Mouse (Mus musculus): Measurements from ENCODE around the gene Leo1. TPM values are rescaled to one million over a fixed set of nuclear protein-coding genes. Genes with fewer than 3 reads are reported as not detected.

Leo1 gene
- polyA plus RNA-seq, 1 experiment from 2014 or later, result 23.6 TPM

DNA sequence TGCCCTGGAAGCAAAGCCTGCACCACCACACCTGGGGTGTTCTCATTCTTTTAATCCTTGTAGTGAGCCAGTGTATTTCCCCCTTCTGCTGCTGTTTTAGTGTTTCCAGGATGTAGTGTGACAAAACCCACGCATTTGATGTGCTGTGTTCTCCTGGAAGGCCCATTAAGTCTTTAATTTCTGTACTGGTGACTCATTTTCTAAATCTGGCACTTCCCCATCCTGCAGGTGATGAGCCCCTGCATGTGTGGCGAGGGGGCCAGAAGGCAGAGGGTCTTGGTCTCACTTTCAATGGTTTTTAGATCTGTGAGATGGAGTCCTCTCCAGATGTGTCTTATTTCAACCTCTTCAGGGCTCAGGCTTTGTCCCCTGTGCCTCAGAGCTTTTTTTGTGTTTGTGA, 12.7 kb downstream of the Leo1 start:
- 71% methylated on average over 2 of the region's 2 CpGs for WGBS

DNA sequence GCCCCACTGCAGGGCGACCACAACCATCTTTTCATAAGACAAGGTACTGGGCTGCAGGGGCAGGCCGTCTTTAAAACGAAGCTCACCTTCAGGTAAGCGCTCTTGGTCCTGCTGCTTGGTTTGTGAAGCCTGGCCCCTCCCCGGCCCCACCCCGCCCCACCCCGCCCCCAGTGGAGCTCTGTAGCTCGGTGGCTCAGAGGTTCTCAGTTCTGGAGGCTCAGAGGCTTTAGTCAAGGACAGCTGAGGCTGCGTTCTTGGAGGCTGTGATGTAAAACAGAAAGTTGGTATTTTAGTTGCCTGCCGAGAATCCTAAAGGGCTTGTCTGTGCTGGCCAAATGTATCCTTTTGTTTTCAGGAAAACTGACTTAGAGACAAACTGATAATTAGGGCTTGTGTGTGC, 14.4 kb downstream of the Leo1 start:
- Histone ChIP-seq H3K27ac (replicated peaks in 1 of 2; ENCODE audit: control insufficient read depth in 1 of 2, insufficient read depth in 1 of 2, low read depth in 2 of 2, low read length in 2 of 2) (no peak overlapping the region), H3K36me3 (ENCODE audit: control insufficient read depth, insufficient read depth, low read length) (peaks cover 98% of the 10 kb centered on the region), H3K9me3 (ENCODE audit: control insufficient read depth, low read length) (no peaks in the 10 kb centered on the region), H3K27me3 (ENCODE audit: control insufficient read depth, insufficient read depth, low read length) (no peaks in the 10 kb centered on the region), H3K4me2 (ENCODE audit: low read length) (no peak overlapping the region), H3K4me3 (ENCODE audit: control insufficient read depth in 1 of 2, insufficient read depth in 1 of 2, low read depth in 1 of 2, low read length in 2 of 2) (no peak overlapping the region), H3K9ac (ENCODE audit: low read length) (no peak overlapping the region), H3K4me1 (ENCODE audit: control insufficient read depth in 2 of 2, insufficient read depth in 2 of 2, low read length in 2 of 2) (no peaks in the 10 kb centered on the region)
- WGBS, result 83% methylated on average over 10 of the region's 10 CpGs
- ATAC-seq (ENCODE audit: insufficient number of reproducible peaks, insufficient read depth, low FRiP score, low read depth), result no peak

More for the DNA sequence above, 12.7 kb downstream of the Leo1 start:
- no peak for ATAC-seq (ENCODE audit: insufficient number of reproducible peaks, insufficient read depth, low FRiP score, low read depth)
- H3K4me1 ChIP-seq (ENCODE audit: control insufficient read depth in 2 of 2, insufficient read depth in 2 of 2, low read length in 2 of 2), result no peaks in the 10 kb centered on the region
- H3K27ac ChIP-seq (replicated peaks in 1 of 2; ENCODE audit: control insufficient read depth in 1 of 2, insufficient read depth in 1 of 2, low read depth in 2 of 2, low read length in 2 of 2), result no peak overlapping the region
- no peak overlapping the region for H3K4me3 ChIP-seq (ENCODE audit: control insufficient read depth in 1 of 2, insufficient read depth in 1 of 2, low read depth in 1 of 2, low read length in 2 of 2)
- H3K36me3 ChIP-seq (ENCODE audit: control insufficient read depth, insufficient read depth, low read length), result peaks cover 92% of the 10 kb centered on the region
- no peaks in the 10 kb centered on the region for H3K27me3 ChIP-seq (ENCODE audit: control insufficient read depth, insufficient read depth, low read length)
- no peak overlapping the region for H3K9ac ChIP-seq (ENCODE audit: low read length)
- H3K4me2 ChIP-seq (ENCODE audit: low read length), result no peak overlapping the region
- no peaks in the 10 kb centered on the region for H3K9me3 ChIP-seq (ENCODE audit: control insufficient read depth, low read length)

DNA sequence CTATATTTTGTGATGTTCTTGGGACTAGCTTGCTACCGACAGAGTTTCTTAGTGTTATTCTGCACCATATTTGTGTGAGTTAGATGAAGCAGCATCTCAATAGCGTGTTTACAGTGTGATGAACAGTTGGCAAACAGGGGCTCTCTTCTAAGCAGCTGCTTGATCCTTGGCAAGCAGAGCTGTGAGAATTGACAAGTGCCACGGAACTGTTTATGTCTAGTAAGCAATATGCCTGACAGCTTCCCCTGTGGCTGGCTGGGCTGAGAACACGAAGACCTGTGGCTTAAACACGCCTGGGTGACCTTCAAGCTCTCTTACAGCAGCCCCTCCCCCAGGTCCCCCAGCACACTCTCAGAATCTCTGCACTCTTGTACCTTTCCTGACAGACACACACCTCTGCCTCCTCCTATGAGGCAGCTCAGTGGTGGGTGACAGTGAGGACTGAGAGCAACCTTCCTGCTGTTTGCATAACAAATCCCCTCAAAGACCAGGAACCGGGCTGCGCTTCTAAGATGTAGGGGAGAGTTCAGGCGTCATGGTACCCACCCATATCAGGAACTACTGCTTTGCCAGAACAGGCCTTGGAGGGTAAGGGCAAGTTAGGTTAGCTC, 21.8 kb downstream of the Leo1 start:
- no peaks in the 10 kb centered on the region for H3K9me3 ChIP-seq (ENCODE audit: control insufficient read depth, low read length)
- no peak overlapping the region for H3K4me3 ChIP-seq (ENCODE audit: control insufficient read depth in 1 of 2, insufficient read depth in 1 of 2, low read depth in 1 of 2, low read length in 2 of 2)
- H3K9ac ChIP-seq (ENCODE audit: low read length), result 0 out of 2 replicates have a peak overlapping the region, but pooled peaks have one; percentile 3
- peak overlapping the region; percentile 3 to 70; a peak in 3 of 4 replicates for H3K27ac ChIP-seq (replicated peaks in 1 of 2; ENCODE audit: control insufficient read depth in 1 of 2, insufficient read depth in 1 of 2, low read depth in 2 of 2, low read length in 2 of 2)
- WGBS, result 67% methylated on average over 8 of the region's 8 CpGs
- no peak overlapping the region for H3K4me2 ChIP-seq (ENCODE audit: low read length)
- peaks cover 22 to 30% of the 10 kb centered on the region in 2 experiments for H3K4me1 ChIP-seq (ENCODE audit: control insufficient read depth in 2 of 2, insufficient read depth in 2 of 2, low read length in 2 of 2)
- H3K27me3 ChIP-seq (ENCODE audit: control insufficient read depth, insufficient read depth, low read length), result no peaks in the 10 kb centered on the region
- peaks cover 67% of the 10 kb centered on the region for H3K36me3 ChIP-seq (ENCODE audit: control insufficient read depth, insufficient read depth, low read length)
- no peak for ATAC-seq (ENCODE audit: insufficient number of reproducible peaks, insufficient read depth, low FRiP score, low read depth)

DNA sequence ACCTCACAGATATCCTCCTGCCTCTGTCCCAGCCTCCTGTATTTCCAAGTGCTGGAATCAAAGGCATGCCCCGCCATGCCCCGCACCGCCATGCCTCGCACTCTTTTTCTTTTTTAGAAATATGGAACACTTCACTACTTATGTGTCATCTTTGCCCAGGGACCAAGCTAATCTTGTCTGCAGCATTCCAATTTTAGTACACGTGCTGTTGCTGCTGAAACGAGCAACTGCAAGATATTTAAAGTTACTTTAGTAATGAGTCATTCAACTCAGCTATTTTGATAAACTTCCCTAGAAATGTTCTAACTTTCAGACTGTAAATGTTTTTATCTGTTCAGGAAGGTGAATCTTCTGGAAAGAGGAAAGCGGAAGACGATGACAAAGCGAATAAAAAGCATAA, 24.5 kb downstream of the Leo1 start:
- Histone ChIP-seq H3K27ac (replicated peaks in 1 of 2; ENCODE audit: control insufficient read depth in 1 of 2, insufficient read depth in 1 of 2, low read depth in 2 of 2, low read length in 2 of 2) (peak overlapping the region; percentile 57 to 67), H3K4me1 (ENCODE audit: control insufficient read depth in 2 of 2, insufficient read depth in 2 of 2, low read length in 2 of 2) (peaks cover 22 to 30% of the 10 kb centered on the region in 2 experiments), H3K36me3 (ENCODE audit: control insufficient read depth, insufficient read depth, low read length) (peaks cover 45% of the 10 kb centered on the region), H3K4me2 (ENCODE audit: low read length) (peak overlapping the region; percentile 15; the same call in 1 of the 2 replicates), H3K4me3 (ENCODE audit: control insufficient read depth in 1 of 2, insufficient read depth in 1 of 2, low read depth in 1 of 2, low read length in 2 of 2) (no peak overlapping the region), H3K27me3 (ENCODE audit: control insufficient read depth, insufficient read depth, low read length) (no peaks in the 10 kb centered on the region), H3K9ac (ENCODE audit: low read length) (no peak overlapping the region), H3K9me3 (ENCODE audit: control insufficient read depth, low read length) (no peaks in the 10 kb centered on the region)
- 43% methylated on average over 9 of the region's 9 CpGs for WGBS
- no peak for ATAC-seq (ENCODE audit: insufficient number of reproducible peaks, insufficient read depth, low FRiP score, low read depth)

DNA sequence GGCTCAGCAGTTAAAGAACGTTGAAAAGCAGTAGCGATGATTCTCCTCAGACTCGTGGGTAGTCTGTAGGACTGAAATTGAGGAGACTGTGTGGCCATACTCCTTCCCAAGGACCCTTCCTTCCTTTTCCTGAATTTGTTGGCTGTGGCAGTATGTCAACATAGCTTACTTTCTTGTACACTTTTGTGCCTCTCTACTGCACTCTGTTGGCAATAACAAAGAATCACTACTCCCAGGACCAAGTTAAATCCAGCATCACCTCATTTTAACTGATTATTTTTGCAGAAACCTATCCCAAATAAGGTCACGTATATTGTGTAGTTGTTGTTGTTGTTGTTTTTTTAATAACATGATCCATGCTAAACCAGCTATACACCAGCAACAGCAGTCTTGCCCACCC, 25.3 kb downstream of the Leo1 start:
- no peak overlapping the region for H3K4me2 ChIP-seq (ENCODE audit: low read length)
- no peaks in the 10 kb centered on the region for H3K27me3 ChIP-seq (ENCODE audit: control insufficient read depth, insufficient read depth, low read length)
- H3K27ac ChIP-seq (replicated peaks in 1 of 2; ENCODE audit: control insufficient read depth in 1 of 2, insufficient read depth in 1 of 2, low read depth in 2 of 2, low read length in 2 of 2), result peak overlapping the region in 1 of 2 experiments; percentile 12; a peak in 2 of 4 replicates
- ATAC-seq (ENCODE audit: insufficient number of reproducible peaks, insufficient read depth, low FRiP score, low read depth), result no peak
- 91% methylated on average over 4 of the region's 4 CpGs for WGBS
- H3K4me1 ChIP-seq (ENCODE audit: control insufficient read depth in 2 of 2, insufficient read depth in 2 of 2, low read length in 2 of 2), result peaks cover 22 to 30% of the 10 kb centered on the region in 2 experiments
- H3K4me3 ChIP-seq (ENCODE audit: control insufficient read depth in 1 of 2, insufficient read depth in 1 of 2, low read depth in 1 of 2, low read length in 2 of 2), result no peak overlapping the region
- no peaks in the 10 kb centered on the region for H3K9me3 ChIP-seq (ENCODE audit: control insufficient read depth, low read length)
- H3K36me3 ChIP-seq (ENCODE audit: control insufficient read depth, insufficient read depth, low read length), result peaks cover 44% of the 10 kb centered on the region
- no peak overlapping the region for H3K9ac ChIP-seq (ENCODE audit: low read length)

DNA sequence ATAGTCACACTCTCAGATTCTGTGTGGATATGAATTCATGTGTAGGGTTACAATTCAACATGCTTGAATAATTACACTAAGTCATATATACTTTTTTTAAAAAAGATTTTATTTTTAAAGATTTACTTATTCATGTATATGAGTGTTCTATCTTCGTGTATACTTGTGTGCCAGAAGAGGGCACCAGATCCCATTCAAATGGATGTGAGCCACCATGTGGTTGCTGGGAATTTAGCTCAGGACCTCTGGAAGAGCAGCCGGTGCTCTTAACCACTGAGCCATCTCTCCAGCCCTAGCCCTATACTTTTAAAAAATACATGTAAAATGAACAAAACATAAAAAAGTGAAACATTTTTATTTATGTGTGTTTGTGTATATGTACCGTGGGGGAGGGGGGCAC, 26.3 kb downstream of the Leo1 start:
- no peaks in the 10 kb centered on the region for H3K27me3 ChIP-seq (ENCODE audit: control insufficient read depth, insufficient read depth, low read length)
- peaks cover 22 to 30% of the 10 kb centered on the region in 2 experiments for H3K4me1 ChIP-seq (ENCODE audit: control insufficient read depth in 2 of 2, insufficient read depth in 2 of 2, low read length in 2 of 2)
- no peak overlapping the region for H3K4me2 ChIP-seq (ENCODE audit: low read length)
- no peaks in the 10 kb centered on the region for H3K9me3 ChIP-seq (ENCODE audit: control insufficient read depth, low read length)
- H3K4me3 ChIP-seq (ENCODE audit: control insufficient read depth in 1 of 2, insufficient read depth in 1 of 2, low read depth in 1 of 2, low read length in 2 of 2), result no peak overlapping the region
- H3K27ac ChIP-seq (replicated peaks in 1 of 2; ENCODE audit: control insufficient read depth in 1 of 2, insufficient read depth in 1 of 2, low read depth in 2 of 2, low read length in 2 of 2), result no peak overlapping the region
- no peak overlapping the region for H3K9ac ChIP-seq (ENCODE audit: low read length)
- no peak for ATAC-seq (ENCODE audit: insufficient number of reproducible peaks, insufficient read depth, low FRiP score, low read depth)
- H3K36me3 ChIP-seq (ENCODE audit: control insufficient read depth, insufficient read depth, low read length), result peaks cover 42% of the 10 kb centered on the region
- WGBS, result 95% methylated on average over 3 of the region's 3 CpGs

DNA sequence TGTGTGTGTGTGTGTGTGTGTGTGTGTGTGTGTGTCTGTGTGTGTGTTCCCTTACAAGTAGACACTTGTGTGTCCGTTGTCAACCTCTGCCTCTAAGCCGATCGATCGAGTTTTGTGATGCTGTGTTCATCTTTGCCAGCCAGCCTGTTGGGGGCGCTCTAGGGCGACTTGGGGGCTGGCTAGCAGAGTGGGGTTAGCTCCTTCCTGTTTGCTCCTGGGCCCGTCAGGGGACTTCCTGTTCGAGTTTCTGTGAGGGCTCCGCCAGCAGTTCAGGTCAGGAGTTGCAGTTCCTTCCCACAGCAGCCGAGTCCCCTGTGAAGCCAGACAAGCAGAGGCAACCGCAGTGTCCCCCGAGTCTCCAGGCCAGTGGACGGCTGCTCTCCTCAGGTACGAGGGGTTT, 27.0 kb downstream of the Leo1 start:
- no peak overlapping the region for H3K27ac ChIP-seq (replicated peaks in 1 of 2; ENCODE audit: control insufficient read depth in 1 of 2, insufficient read depth in 1 of 2, low read depth in 2 of 2, low read length in 2 of 2)
- peaks cover 18 to 26% of the 10 kb centered on the region in 2 experiments for H3K4me1 ChIP-seq (ENCODE audit: control insufficient read depth in 2 of 2, insufficient read depth in 2 of 2, low read length in 2 of 2)
- H3K9me3 ChIP-seq (ENCODE audit: control insufficient read depth, low read length), result no peaks in the 10 kb centered on the region
- H3K4me3 ChIP-seq (ENCODE audit: control insufficient read depth in 1 of 2, insufficient read depth in 1 of 2, low read depth in 1 of 2, low read length in 2 of 2), result no peak overlapping the region
- no peak overlapping the region for H3K9ac ChIP-seq (ENCODE audit: low read length)
- WGBS, result 77% methylated on average over 14 of the region's 14 CpGs
- ATAC-seq (ENCODE audit: insufficient number of reproducible peaks, insufficient read depth, low FRiP score, low read depth), result no peak
- no peaks in the 10 kb centered on the region for H3K27me3 ChIP-seq (ENCODE audit: control insufficient read depth, insufficient read depth, low read length)
- H3K36me3 ChIP-seq (ENCODE audit: control insufficient read depth, insufficient read depth, low read length), result peaks cover 42% of the 10 kb centered on the region
- H3K4me2 ChIP-seq (ENCODE audit: low read length), result no peak overlapping the region

DNA sequence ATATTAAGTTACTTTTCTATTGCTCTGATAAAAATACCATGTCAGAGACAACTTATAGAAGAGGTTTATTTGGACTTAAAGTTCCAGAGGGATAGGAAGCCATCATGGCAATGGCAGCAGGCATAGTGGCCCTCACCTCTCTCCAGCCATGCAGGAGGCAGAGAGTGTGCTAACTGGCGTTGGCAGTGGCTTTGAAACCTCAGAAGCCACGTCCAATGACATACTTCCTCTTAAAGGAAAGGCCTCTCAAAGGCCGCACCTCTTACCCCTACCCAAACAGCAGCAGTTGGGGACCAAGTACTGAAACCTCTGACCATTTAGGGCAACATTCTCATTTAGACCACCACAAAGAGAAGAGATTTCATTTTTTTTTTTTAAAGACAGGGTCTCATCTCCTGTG, 35.9 kb downstream of the Leo1 start:
- no peak overlapping the region for H3K4me2 ChIP-seq (ENCODE audit: low read length)
- ATAC-seq (ENCODE audit: insufficient number of reproducible peaks, insufficient read depth, low FRiP score, low read depth), result no peak
- no peaks in the 10 kb centered on the region for H3K9me3 ChIP-seq (ENCODE audit: control insufficient read depth, low read length)
- no peak overlapping the region for H3K9ac ChIP-seq (ENCODE audit: low read length)
- no peak overlapping the region for H3K27ac ChIP-seq (replicated peaks in 1 of 2; ENCODE audit: control insufficient read depth in 1 of 2, insufficient read depth in 1 of 2, low read depth in 2 of 2, low read length in 2 of 2)
- no peak overlapping the region for H3K4me3 ChIP-seq (ENCODE audit: control insufficient read depth in 1 of 2, insufficient read depth in 1 of 2, low read depth in 1 of 2, low read length in 2 of 2)
- H3K4me1 ChIP-seq (ENCODE audit: control insufficient read depth in 2 of 2, insufficient read depth in 2 of 2, low read length in 2 of 2), result no peaks in the 10 kb centered on the region
- no peaks in the 10 kb centered on the region for H3K27me3 ChIP-seq (ENCODE audit: control insufficient read depth, insufficient read depth, low read length)
- WGBS, result 70% methylated on average over 3 of the region's 3 CpGs
- H3K36me3 ChIP-seq (ENCODE audit: control insufficient read depth, insufficient read depth, low read length), result peaks cover 11% of the 10 kb centered on the region; the same call in 1 of the 2 replicates

Data from heart, embryonic 14.5 days (tissue).